Mouse (Mus musculus) cerebellum, adult 2 months (tissue): Measurements from ENCODE around the gene Igf2bp2. TPM values are rescaled to one million over a fixed set of nuclear protein-coding genes. Genes with fewer than 3 reads are reported as not detected.

Source experiments
- DNase-seq, 2 experiments: peaks; one replicate each; pipeline ENCODE4 v3.0.0; 2021
- H3K27ac ChIP-seq: fragments of 200-500 bp; 2 replicates; pipeline ENCODE4 v1.5.1; 2012; ENCODE audit warnings: low read length, control low read depth, inconsistent platforms; ENCODE audit not compliant: insufficient read depth
- H3K27me3 ChIP-seq: fragments of 200-500 bp; 2 replicates; pipeline ENCODE4 v1.6.1; 2012; ENCODE audit warnings: inconsistent platforms, mild to moderate bottlenecking, low read length, moderate library complexity; ENCODE audit not compliant: control insufficient read depth, insufficient read depth
- H3K4me1 ChIP-seq: fragments of 200-500 bp; 2 replicates; pipeline ENCODE4 v1.6.1; 2011; ENCODE audit warnings: low read length; ENCODE audit not compliant: control insufficient read depth, insufficient read depth
- H3K4me3 ChIP-seq: fragments of 200-500 bp; replicated peaks from 2 replicates; pipeline ENCODE3; 2011; ENCODE audit warnings: mild to moderate bottlenecking, low read depth, low read length, control low read depth; ENCODE audit not compliant: insufficient read depth
- CTCF ChIP-seq: fragments of 200-500 bp; IDR thresholded peaks from 2 replicates; pipeline ENCODE4 v1.5.1; 2011; ENCODE audit warnings: low read depth, mild to moderate bottlenecking, control low read depth, low read length, moderate library complexity, borderline replicate concordance; ENCODE audit not compliant: insufficient read depth
- POLR2A ChIP-seq: fragments of 200-500 bp; IDR thresholded peaks from 2 replicates; pipeline ENCODE4 v1.6.1; 2011; ENCODE audit warnings: low read length, control low read depth, borderline replicate concordance; ENCODE audit not compliant: insufficient read depth
- WGBS: fragments of 180-500 bp; shearing (Covaris S2); methylation state at CpG from one replicate; pipeline ENCODE4 v1.1.7; 2018; 5-methylcytosine and 5-hydroxymethylcytosine counted together
- polyA plus RNA-seq: library from polyadenylated mRNA; depleted of rRNA; stranded (reverse); fragments of >200 nt; gene quantifications from 2 replicates; pipeline ENCODE4 v1.2.3, GENCODE M21; 2012; rRNA removed

Igf2bp2 gene
- 0.22 and 0.23 TPM in 2 replicates for polyA plus RNA-seq

GRCm38 (mm10) chr16:22162512-22163455 is at the start of gene Igf2bp2:
Gene Igf2bp2, minus strand, starts transcription at chr16:22163299.
- TF ChIP-seq CTCF (no peak), POLR2A (no peak)
- WGBS, result 1% methylated on average over 118 of the region's 131 CpGs
- peaks cover 8% of the 10 kb centered on the region; the same call in 1 of the 2 replicates for H3K27me3 ChIP-seq
- H3K27ac ChIP-seq, result no peak within 1 kb of the TSS
- H3K4me1 ChIP-seq, result no peaks in the 10 kb centered on the region
- H3K4me3 ChIP-seq, result peak within 1 kb of the TSS; percentile 52
- DNase-seq, result peak in 1 of 2 experiments; percentile 15

- TF ChIP-seq POLR2A (no peak), CTCF (no peak)
- no peak overlapping the region for H3K27ac ChIP-seq
- H3K4me1 ChIP-seq, result no peaks in the 10 kb centered on the region
- H3K4me3 ChIP-seq, result no peak overlapping the region
- WGBS, result 90% methylated on average over 1 of the region's 1 CpGs
- no peak for DNase-seq
- no peaks in the 10 kb centered on the region for H3K27me3 ChIP-seq
Observed at GRCm38 (mm10) chr16:22203501-22203900, 40.4 kb upstream of the Igf2bp2 start.

GRCm38 (mm10) chr16:22201858-22202257 is 38.8 kb upstream of the Igf2bp2 start:
- H3K27me3 ChIP-seq, result no peaks in the 10 kb centered on the region
- H3K4me3 ChIP-seq, result no peak overlapping the region
- H3K4me1 ChIP-seq, result no peaks in the 10 kb centered on the region
- TF ChIP-seq CTCF (no peak), POLR2A (no peak)
- no peak overlapping the region for H3K27ac ChIP-seq
- 68% methylated on average over 3 of the region's 3 CpGs for WGBS
- no peak for DNase-seq

- no peak for TF ChIP-seq CTCF
- TF ChIP-seq POLR2A, result no peak
- no peaks in the 10 kb centered on the region for H3K27me3 ChIP-seq
- H3K27ac ChIP-seq, result no peak overlapping the region
- no peak overlapping the region for H3K4me3 ChIP-seq
- 67% methylated on average over 1 of the region's 1 CpGs for WGBS
- DNase-seq, result no peak
- H3K4me1 ChIP-seq, result no peaks in the 10 kb centered on the region
Observed at GRCm38 (mm10) chr16:22200476-22200875, 37.4 kb upstream of the Igf2bp2 start.

- TF ChIP-seq POLR2A (no peak), CTCF (no peak)
- no peak overlapping the region for H3K27ac ChIP-seq
- WGBS, result 67% methylated on average over 12 of the region's 12 CpGs
Observed at GRCm38 (mm10) chr16:22187366-22187765, 24.3 kb upstream of the Igf2bp2 start.

GRCm38 (mm10) chr16:22185411-22185810 is 22.3 kb upstream of the Igf2bp2 start:
- TF ChIP-seq CTCF (no peak), POLR2A (no peak)
- Histone ChIP-seq H3K27me3 (no peaks in the 10 kb centered on the region), H3K4me3 (no peak overlapping the region), H3K27ac (no peak overlapping the region), H3K4me1 (no peaks in the 10 kb centered on the region)
- WGBS, result 86% methylated on average over 3 of the region's 3 CpGs
- DNase-seq, result no peak

More at GRCm38 (mm10) chr16:22187366-22187765, 24.3 kb upstream of the Igf2bp2 start:
- no peak for DNase-seq
- H3K27me3 ChIP-seq, result no peaks in the 10 kb centered on the region
- no peak overlapping the region for H3K4me3 ChIP-seq
- H3K4me1 ChIP-seq, result no peaks in the 10 kb centered on the region

GRCm38 (mm10) chr16:22184113-22184512 is 21.0 kb upstream of the Igf2bp2 start:
- TF ChIP-seq POLR2A (no peak), CTCF (no peak)
- Histone ChIP-seq H3K27me3 (no peaks in the 10 kb centered on the region), H3K4me1 (no peaks in the 10 kb centered on the region), H3K27ac (no peak overlapping the region), H3K4me3 (no peak overlapping the region)
- no peak for DNase-seq
- WGBS, result 96% methylated on average over 5 of the region's 5 CpGs

GRCm38 (mm10) chr16:22182286-22182685 is 19.2 kb upstream of the Igf2bp2 start:
- 66% methylated on average over 4 of the region's 4 CpGs for WGBS
- no peaks in the 10 kb centered on the region for H3K27me3 ChIP-seq

More at GRCm38 (mm10) chr16:22182286-22182685, 19.2 kb upstream of the Igf2bp2 start:
- no peak for DNase-seq
- Histone ChIP-seq H3K4me1 (no peaks in the 10 kb centered on the region), H3K27ac (no peak overlapping the region), H3K4me3 (no peak overlapping the region)
- TF ChIP-seq CTCF (no peak), POLR2A (no peak)
